Mouse (Mus musculus): ENCODE measurements around the gene Cd79b.

The Cd79b gene

DNA sequence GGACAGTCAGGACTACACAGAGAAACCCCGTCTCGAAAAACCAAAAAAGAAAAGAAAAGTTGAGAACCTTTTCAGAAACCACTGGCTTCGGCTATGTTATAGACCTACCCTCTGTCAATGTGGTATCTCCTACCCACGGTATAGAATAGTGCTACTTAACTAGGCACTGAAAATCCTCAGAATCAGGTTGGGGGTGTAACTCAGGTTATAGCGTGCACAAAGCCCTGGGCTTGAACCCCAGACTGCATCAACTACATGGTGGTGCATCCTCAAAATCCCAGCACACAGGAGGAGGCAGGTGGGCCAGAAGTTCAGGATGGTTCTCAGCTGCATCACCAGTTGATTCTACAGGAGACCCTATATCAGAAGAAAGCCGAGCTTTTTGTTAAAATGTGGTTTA, 40.8 kb downstream of the Cd79b start:
- DNase-seq (ENCODE audit: low read depth), result no peak

DNA sequence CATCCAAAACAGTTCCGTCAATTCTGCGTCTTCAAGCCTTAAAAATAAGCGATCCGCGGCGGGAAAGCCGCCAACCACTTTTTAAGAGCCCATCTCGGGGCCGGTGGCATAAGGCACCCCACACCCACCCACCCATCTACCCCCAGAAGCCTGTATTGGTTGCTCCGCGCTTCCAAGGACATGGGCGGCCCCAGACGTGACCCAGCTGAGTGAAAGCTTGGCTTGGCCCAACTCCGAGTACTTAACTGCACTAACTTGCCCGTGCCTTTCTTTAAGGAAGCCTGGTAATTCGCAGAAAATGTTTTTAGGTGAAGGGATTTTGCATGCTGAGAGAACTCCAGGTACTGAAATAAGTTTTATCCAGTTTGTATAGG, 41.3 kb downstream of the Cd79b start:
- no peak for DNase-seq (ENCODE audit: low read depth)

DNA sequence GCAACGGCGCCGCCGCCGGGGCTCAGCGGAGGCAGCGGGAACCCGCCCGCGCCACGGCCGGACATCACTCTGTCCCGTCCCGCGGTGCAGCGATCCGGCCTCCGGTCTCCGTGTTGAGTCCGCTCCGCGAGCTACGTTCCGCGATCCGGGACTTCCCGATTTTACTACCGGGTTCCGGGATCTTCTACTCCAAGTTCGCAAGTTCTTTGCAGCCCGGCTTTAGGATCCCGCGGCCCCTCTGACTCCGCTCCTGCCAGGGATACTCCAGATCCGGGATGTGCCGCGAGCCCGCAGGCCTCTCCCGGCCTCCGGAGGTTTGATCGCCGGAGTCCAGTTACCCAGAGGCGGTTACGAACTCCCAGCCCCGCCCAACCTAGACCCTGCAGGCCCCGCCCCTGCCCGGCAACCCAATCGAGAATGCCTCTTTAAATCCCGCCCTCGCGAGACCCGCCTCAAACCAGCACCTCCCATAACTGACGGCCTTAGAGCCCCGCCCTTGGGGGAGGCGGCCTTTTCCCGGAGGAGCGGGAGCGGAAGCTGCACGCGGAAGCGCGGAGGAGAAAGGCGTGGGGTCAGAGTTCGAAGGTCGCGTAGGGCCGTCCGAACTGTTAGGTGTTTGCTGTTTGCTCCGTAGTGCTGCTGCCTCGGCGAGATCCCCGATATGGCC, 41.8 kb downstream of the Cd79b start, which contains the start of gene Smarcd2:
TSS of gene Smarcd2 (minus strand) at position 329 of the 667 bp plus-strand sequence.
- DNase-seq (ENCODE audit: low read depth), result peak; percentile 98

DNA sequence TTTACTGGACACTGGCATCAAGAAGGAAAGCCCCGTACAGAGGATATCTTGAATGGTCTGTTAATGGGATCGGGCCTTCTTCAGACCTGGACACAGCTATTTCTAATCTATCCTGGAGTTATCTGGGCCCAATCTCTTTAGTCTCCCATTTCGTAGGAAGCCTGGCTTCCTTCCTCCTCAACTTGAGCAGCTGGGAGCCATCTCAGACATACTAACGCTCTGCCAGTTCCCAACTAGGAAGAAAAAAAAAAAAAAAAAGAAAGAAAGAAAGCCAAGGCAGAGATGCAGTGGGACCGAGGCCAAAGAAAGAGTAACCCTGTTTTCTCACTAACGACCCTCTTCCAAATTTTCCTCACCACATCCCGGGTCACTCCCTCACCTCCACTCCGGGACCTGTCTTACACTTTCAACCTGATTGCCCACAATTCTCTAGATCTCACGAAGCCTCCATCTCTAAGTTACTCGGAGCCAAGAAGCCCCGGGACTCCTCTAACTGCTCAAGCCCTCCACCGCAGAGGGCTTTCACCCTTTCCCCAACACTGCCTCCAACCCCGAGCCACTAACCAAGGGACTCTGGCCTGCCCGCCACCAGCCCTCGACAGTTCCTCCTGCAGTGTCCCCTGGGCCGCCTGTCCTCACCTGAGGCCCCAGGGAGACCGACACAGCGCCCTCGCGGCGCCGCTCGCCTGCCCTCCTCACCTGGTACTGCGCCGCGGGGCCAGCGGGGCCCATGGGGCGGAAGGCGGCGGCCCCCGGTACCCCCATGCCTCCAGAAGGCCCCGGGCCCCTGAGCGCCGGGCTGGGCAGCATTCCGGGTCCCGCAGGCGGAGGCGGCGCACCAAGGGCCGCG, 42.5 kb downstream of the Cd79b start:
- DNase-seq (ENCODE audit: low read depth), result no peak

DNA sequence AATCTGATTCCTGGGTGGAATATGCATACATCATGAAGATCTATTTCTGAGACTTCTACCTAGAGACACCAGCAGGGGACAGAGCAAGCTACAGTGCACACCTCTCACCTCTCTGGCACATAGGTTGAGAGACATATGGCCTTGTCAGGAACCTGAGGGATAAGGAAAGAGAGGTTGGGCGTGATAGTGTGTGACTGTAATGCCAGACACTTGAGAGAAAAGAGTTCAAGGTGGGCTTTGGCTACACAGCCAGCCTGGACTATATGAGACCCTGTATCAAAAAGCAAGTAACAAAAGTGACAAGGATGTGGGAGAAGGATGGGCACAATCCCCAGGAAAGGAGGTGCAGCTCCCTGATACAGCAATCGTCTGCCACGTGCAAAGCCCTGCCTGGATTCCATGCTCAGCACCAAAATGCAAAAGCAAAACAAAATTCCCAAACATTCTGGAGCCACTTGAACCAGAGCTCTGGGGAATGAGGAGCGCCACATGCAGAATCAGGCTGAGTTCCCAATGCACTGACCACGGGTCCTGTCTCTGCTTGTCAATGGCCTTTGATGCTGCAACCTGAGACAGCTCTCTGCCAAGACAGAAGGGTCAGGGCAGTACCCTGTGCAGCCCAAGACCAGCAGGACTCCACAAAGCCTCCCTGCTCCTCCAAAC, 43.3 kb downstream of the Cd79b start:
- no peak for DNase-seq (ENCODE audit: low read depth)

DNA sequence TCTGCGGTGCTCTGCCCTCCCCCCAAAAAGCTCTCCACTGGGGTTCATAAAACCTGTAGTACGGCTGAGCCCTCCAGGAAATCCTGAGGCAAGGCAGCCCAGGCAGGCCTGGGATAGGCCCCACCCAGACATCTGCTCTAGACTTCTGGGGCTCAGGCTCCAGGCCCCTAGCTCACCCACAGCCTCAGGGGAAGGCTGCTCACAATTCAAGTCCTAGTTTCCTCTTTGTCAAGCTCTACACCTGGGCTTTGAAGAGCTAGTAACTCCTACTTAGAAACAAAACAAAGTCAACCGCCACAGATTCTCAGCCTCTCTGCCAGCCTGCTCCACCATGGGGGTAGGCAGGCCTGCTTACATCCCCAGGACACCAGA, 45.5 kb downstream of the Cd79b start:
- DNase-seq (ENCODE audit: low read depth), result no peak

DNA sequence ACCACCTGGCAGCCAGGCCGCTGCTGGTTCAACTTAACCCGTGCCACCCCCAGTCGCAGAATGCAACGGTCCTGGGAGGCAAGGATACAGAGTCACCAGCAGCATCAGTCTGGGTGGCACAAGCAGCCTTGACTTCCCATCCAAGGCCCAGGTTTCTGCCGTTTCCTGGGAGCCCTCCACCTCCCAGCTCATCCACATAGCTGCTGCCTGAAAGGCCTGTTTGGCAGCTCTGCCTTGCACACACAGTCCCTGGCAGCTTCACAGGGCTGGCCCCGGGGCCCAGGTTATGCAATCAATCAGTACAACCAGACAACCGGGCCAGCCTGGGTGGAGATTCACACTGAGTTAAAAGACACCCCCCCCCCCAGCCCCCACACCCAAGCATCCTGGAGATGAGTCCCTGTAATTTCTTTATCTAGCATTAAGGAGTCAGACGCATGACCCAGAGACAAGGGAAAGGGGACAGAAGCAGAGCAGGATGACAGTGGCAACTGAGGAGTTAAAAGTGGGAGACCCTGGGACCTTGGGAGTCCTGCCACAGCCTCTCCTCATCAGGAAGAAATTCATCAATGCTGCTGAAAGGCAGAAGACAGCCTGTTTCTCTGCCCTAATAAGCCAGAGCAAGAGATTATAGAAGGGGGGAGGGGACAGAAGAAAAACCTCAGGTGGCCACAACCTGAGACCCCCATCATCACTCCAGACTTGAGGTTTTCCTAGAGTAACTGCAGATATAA, 46.1 kb downstream of the Cd79b start:
- DNase-seq (ENCODE audit: low read depth), result no peak

DNA sequence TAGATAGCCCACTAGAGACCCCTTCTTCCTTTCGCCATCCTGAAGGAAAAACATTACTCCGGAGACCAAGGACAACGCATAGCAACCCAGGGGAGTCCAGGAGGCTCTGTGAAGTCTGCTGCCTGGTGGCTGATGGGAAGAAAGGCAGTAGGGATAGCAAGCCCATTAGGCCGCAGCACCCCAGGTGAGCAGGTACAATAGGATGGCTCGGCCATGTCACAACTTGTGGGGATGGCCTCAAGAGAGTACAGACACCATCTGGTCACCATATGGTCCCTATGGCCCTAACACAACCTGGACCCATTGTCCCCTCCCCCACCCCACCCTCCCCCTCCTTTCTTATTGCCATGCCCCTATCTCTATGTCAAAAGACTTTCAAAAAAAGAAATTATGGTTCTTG, 46.7 kb downstream of the Cd79b start:
- DNase-seq (ENCODE audit: low read depth), result no peak

DNA sequence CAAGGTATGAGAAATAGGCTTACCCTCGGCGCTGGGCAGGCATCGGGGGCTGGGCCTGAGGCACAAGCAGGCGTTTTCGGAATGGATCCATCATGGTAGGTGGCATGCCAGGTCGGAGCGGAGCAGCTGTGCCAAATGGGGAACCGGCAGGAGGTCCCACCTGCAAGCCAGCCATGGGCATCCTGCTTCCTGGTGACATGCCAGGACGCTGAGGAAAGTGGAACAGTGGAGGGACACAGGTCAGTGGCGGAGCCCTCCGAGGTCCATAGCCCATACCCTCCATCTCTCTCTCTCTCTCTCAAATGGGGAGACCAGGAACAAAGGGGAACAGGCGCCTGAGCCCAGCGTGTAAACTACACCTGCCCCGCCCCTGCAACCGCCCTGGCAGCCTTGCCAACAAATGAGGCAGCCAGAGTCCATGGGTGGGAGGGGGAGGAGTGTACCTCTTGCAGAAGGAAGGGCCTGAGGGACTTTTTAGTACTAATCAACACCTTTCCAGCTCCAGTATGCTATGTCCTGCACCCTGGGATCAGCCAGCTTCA, 47.2 kb downstream of the Cd79b start:
- no peak for DNase-seq (ENCODE audit: low read depth)

DNA sequence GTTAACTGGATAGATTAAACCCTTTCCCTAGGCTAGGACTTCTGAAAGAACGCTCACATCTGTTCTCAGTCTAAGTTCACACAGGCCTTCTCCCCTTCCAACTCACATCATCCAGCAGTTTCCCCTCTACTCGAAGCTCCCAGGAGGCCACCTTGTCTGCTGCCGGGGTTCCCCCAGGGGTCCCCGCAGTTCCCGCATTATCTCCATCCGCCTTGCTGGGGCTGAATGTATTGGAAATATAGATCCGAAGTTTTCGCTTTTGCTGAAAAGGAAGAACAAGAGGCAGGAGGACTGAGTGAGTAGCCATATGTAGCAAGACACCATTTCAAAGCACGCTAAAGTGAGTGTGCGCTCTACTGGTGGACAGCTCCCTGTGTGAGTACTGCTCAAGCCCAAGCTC, 48.1 kb downstream of the Cd79b start:
- no peak for DNase-seq (ENCODE audit: low read depth)

DNA sequence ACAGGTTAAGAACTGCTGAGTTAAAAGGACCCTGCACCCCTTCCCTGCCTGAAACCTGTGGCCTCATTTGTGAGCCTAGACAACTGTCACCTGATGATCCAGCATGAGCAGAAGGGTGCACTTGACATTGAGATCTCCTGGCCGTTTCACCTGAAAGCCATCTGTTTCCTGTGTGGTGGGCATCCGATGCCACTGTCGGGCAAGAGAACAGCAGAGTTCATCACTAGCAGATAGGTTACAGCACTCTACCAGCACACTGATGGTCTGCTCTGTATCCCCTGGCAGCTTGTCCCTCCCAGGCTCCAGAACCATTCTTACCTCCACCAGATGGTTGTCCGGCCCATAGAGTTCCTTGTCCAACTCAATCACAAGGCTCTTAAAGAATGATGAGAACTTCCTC, 49.0 kb downstream of the Cd79b start:
- no peak for DNase-seq (ENCODE audit: low read depth)

DNA sequence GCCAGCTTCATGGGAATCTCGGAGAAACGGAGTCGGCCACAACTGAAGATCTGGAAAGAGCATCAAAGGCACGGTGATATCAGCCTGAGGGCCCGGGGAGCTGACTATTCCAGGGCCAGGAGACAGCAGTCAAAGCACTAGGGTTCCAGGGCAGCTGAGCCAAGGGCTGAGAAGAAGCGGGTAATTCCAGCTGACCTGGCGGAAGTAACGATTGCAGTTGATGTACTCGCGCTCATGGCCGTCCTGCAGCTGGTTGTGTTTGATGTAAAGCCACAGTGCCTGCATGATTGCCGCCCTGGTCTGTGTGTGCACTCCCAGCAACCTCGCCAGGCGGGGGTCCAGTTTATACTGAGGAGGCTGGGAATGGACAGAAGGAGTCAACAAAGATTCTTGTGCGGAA, 49.6 kb downstream of the Cd79b start:
- DNase-seq (ENCODE audit: low read depth), result no peak

DNA sequence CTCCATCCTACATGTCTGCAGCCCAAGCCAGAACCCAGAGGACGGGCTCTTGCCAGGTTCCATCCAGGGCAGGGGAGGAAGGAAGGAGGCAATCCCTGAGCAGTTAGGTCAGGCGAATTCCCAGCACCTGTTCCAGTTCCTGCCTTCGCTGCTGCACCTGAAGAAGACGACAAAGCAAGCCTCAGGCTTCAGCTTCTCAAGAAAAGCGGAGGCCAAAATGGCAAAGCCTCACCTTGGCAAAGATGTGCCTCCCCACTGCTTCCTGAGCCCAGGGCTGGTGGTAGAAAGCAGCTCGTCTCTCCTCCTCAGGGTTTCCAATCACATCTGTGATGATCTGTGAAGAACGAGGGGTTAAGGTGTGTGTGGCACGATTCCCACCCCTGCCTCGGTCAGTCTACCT, 50.6 kb downstream of the Cd79b start:
- no peak for DNase-seq (ENCODE audit: low read depth)

Measured in c-Kit-positive CD71-positive TER-119-negative erythroid progenitor cells, embryonic 14.5 days (primary cell).